Mouse (Mus musculus): Measurements from ENCODE around the gene Cldn34c2. TPM values are rescaled to one million over a fixed set of nuclear protein-coding genes. Genes with fewer than 3 reads are reported as not detected.
"Not testable (repeated sequence)": the region's sequence is repeated elsewhere in the genome, so short reads cannot be mapped to it uniquely, and the experiment has no call there.

The Cldn34c2 gene
- not detected for total RNA-seq (2021)
- long read RNA-seq, experiment 1, partial matches to known transcripts, result 0 of 1 reads
- long read RNA-seq, experiment 1, other reads (novel, unspliced or antisense), result 1 of 1 reads
- long read RNA-seq, experiment 2, partial matches to known transcripts, result 0 of 1 reads
- long read RNA-seq, experiment 2, other reads (novel, unspliced or antisense), result 1 of 1 reads

DNA sequence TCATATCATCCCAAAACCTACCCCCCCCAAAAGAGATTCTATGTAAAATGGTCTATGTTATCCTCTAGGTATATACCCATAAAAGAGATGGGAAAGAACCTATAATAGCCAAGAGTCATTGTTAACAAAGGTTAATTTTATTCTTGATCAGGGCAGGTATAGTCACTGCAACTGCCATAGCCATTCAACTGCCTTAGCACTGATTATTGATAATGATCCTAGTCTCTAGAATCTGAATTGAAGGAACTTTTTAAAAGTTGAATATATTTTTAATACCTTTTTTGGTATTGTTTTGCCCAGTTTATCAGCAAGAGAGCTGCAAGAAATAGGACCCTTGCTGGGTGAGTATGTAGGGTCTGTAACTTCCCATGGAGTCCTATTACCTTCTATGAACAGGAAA is at the start of gene Cldn34c2:
Gene Cldn34c2 (plus strand): TSS at position 301 of the 400 bp plus-strand sequence.
- H3K27ac ChIP-seq; DNase-seq; H3K4me3 ChIP-seq; intact Hi-C loops (cut with DNase I): not testable (repeated sequence)

DNA sequence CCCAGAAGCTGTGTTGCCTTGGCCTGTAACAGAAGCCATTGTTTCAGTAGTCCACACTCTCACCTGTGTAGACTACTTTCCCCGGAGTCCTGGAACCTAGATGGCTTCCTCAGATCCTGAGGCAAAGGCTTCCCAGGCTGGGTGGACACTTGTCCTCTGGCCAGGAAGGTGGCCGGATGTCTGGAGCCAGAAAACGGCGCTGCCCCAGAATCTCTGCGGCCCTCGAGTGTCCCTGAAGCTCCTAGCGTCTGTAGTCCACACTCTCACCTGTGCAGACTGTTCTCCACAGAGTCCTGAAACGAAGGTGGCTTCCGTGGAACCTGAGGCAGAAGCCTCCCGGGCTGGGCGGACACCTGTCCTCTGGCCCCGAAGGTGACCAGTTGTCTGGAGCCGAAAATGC is 30.1 kb upstream of the Cldn34c2 start:
- H3K27ac ChIP-seq; H3K4me3 ChIP-seq; intact Hi-C loops (cut with DNase I): not testable (repeated sequence)
- DNase-seq, result peak; percentile 1

DNA sequence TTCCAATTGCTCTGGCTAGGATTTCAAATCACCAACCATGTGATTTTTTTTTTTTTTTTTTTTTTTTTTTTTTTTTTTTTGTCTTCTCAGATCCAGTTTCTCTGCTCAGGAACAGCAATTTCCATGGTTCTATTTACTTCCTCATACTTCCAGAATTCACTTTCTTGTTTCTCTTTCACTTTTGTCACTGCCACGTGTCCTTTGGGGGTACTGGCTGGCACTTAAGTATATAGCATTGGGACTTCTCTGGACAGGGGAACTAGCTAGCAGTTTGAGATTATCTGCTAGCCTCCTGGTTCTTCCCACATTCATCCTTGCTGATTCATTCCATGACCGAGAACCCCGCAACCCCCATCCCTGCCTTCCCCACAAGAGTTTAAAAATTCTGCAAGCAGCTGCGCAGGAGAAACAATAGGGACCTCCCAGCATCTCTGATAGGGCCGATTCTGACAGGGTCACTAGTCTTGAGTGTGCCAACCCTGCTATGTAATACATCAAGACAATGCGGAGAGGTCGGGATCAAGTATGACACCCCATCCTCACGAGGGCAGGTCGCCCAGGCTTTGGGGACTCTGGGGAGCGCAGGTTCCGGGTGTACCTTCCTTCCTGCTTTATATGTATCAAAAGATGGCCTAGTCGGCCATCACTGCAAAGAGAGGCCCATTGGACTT is 30.8 kb downstream of the Cldn34c2 start:
- DNase-seq; H3K27ac ChIP-seq; intact Hi-C loops (cut with DNase I): not testable (repeated sequence)
- peak overlapping the region; percentile 53 for H3K4me3 ChIP-seq

Other genes with a start within 250 kb of the Cldn34c2 start
- not detected for gene Gm17467, start 123.1 kb downstream of the Cldn34c2 start, total RNA-seq (2021)
- not detected for gene Cldn34c3, start 212.0 kb downstream of the Cldn34c2 start, total RNA-seq (2021)